Mouse (Mus musculus) heart, postnatal 0 days (tissue): ENCODE measurements around the gene Endog.

ENCODE experiments used
- CTCF ChIP-seq: IDR thresholded peaks from 2 replicates; pipeline ENCODE4 v1.5.1; 2016; ENCODE audit warnings: antibody characterized with exemption, control low read depth, low read depth
- EP300 ChIP-seq: IDR thresholded peaks from 2 replicates; pipeline ENCODE4 v1.6.1; 2016; ENCODE audit warnings: antibody characterized with exemption, low read depth

GRCm38 (mm10) chr2:30207401-30207800, 36.1 kb downstream of the Endog start:
- no peak for TF ChIP-seq CTCF
- TF ChIP-seq EP300 = no peak
